Mouse (Mus musculus): ENCODE measurements around the gene Gm28048.

Gm28048 gene

DNA sequence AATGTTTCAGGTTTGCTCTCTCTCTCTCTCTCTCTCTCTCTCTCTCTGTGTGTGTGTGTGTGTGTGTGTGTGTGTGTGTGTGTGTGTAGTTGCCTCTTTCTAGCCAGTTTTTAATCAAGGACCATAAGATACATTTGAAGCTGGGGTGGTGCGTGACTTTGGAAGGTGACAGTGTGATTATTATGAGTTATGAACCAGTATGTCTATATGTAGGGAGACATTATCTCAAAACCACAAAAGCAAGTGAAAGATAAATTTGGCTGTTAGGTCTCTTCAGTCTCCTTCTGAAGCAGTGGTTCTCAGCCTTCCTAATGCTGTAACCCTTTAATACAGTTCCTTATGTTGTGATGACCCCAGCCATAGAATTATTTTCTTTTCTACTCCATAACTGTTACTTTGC, 96.5 kb downstream of the Gm28048 start:
- no peak for DNase-seq (ENCODE audit: low spot score)

DNA sequence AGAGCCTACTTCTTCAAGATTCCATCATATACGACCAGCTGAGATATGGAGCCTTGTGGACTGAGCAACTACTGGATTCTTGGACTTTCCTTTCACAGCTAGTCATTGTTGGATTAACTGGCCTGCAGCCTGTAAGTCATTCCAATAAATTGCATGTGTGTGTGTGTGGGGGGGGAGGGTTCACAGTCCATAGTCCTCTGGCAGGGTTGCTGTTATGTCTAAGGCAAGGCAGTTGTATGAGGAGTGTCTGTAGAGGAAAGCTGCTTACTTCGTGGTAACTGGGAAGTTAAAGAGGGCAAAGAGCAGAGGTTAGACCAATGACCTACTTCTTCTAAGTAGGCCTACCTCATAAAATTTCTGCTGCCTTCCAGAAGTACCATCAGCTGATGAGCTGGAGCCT, 98.2 kb downstream of the Gm28048 start:
- no peak for DNase-seq (ENCODE audit: low spot score)

GRCm38 (mm10) chr11:22882926-22883325, 99.0 kb downstream of the Gm28048 start:
- DNase-seq (ENCODE audit: low spot score), result no peak

DNA sequence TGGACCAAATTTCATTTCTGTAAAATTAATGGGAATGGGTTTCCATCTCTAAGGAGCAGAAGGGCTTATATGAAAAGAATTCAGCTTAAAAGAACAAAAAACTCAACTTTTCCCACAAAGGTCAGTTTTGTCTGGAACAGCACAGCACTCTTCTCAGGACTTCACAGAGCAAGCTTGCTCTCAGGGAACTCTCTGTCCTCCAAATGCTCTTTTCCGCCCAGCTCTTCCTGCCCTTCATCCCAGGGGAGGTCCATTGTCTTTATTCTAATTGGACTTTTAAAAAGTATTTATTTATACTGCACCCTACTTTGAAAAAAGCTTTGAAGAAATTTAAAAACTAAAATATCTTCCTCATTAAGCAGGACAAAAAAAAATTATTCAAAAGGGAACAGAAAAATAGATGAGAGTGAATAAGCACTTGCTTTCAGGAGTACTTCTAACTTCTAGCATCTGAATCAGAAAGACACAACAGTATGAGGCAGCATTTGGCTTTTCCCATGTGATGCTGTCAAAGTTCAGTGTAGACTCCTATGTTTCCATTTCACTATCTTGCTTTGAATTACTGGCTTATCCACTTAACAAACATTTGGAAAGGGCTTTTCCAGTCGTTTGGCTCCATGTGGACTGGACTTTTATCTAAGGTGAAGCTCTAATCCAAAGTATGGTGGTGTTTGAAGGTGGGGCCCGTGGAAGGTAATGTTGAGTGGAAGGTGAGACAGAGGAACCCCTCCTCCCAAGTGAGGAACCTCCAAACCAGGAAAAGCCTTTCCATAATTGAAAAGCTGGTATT, 101.3 kb downstream of the Gm28048 start:
- DNase-seq (ENCODE audit: low spot score), result no peak

- no peak for DNase-seq (ENCODE audit: low spot score)
Measured at GRCm38 (mm10) chr11:22879645-22880044, 102.2 kb downstream of the Gm28048 start.

DNA sequence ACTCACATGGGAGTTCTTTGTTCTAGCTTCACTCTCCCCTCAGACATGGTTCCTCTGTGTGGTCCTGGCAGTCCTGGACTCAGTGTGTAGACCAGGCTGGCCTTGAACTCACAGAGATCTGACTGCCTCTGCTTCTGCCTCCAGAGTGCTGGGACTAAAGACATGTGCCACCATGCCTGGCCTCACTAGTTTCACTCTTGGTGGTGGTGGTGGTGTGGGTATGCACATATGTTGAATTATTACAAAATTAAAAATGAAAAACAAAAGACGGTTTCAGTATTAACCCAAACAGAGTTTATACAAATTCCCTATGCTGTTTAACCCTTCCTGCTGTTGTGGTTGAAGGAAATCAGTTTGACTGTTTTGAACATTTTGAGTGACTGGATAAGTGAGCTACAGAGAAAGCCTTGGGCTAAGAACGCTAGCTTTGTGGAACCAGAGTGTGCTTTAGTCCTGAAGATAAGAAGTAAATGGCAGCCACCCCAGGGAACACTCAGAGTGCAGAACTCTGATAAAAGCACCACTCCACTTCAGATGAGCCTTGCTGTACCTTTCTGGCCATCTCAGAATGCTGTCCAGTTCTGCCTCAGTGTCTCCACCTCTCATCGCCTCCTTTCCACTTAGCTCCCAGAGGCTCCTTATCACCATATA, 105.1 kb downstream of the Gm28048 start:
- no peak for DNase-seq (ENCODE audit: low spot score)

- no peak for DNase-seq (ENCODE audit: low spot score)
Measured at GRCm38 (mm10) chr11:22875279-22875678, 106.6 kb downstream of the Gm28048 start.

DNA sequence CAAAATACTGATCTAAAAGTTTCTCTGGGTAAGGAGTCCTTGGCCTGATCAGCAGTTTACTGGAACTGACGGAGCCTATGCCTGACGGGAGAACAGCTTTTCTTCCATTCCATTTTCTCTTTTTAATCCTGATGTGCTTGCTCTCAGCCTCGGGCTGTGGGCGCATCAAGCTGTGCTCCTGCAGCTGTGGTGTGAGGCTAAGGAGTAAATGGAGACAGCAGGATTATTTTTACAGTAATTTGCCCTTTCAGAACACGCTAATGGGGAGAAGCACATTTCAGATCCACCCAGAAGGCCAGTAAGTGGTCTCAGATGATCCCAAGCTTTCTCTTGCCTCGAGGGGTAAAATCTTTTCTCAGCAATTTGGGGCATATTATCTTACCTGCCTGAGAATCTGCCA, 107.1 kb downstream of the Gm28048 start:
- no peak for DNase-seq (ENCODE audit: low spot score)

DNA sequence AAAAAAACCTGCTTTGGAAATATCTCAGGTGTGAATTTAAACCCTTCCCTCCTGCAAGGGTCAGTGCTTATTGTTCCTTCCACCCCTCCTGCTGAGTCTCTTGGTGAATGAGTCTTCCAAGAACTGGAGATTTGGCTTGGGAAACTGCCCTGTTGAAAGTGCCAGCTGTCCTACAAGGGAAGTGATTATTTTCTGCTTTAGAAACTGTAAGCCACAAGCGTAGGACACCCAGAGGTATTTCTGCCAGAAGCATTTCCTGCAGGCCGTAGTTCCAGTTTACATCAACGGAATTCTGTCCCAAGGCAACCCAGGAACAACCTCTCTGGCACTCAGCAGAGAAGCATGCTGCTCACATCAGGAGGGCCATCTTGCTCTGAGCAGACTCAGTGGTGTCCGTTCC, 108.5 kb downstream of the Gm28048 start:
- DNase-seq (ENCODE audit: low spot score), result no peak

DNA sequence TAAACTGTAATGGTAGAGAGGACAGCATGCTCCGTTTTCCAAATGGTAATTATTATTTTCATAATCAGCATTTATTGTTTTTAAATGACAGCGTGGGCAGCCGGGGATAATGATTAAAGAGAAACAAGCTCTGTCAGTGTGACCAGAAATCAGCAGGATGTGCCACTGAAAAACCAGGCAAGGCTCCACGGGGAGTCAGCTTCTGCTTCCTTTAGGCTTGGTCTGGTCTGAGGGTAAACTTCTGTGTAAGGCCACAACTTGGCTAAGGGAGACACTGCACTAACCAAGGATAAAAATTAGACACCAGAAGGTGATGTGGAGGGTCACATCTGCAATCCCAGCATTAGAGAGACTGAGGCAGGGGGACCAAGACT, 109.6 kb downstream of the Gm28048 start:
- DNase-seq (ENCODE audit: low spot score), result no peak

- DNase-seq (ENCODE audit: low spot score), result no peak
Measured at GRCm38 (mm10) chr11:22871628-22872306, 110.1 kb downstream of the Gm28048 start.

- no peak for DNase-seq (ENCODE audit: low spot score)
Measured at GRCm38 (mm10) chr11:22868582-22868981, 113.3 kb downstream of the Gm28048 start.

GRCm38 (mm10) chr11:22867691-22868090, 114.2 kb downstream of the Gm28048 start:
- DNase-seq (ENCODE audit: low spot score), result no peak

DNA sequence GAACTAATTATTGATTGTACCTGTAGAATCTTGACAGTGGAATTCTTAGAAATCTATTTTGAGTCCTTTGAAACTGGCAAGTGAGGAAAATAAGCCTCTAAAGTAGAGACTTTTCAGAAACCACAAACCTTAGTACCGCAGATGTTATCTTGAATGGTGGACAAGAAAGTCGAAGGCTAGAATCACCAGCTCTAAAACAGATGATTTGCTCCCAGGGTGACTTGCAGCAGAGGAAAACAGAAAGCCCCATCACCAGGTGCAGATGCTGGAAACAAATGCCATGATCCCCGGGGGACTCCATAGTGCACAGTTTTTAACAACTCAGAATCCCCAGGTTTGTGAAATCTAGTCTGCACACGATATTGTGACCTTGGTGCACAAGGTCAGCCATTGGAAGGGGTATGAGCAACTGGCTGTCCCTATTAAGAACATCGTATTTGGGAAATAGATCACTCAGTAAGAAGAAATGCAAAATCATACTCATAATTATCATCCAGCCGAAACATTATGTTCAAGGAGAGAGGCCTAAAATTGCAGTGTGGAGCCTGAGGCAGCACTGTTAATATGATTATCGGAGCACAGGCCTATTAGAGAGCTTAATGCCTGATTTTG, 116.1 kb downstream of the Gm28048 start:
- DNase-seq (ENCODE audit: low spot score), result no peak

DNA sequence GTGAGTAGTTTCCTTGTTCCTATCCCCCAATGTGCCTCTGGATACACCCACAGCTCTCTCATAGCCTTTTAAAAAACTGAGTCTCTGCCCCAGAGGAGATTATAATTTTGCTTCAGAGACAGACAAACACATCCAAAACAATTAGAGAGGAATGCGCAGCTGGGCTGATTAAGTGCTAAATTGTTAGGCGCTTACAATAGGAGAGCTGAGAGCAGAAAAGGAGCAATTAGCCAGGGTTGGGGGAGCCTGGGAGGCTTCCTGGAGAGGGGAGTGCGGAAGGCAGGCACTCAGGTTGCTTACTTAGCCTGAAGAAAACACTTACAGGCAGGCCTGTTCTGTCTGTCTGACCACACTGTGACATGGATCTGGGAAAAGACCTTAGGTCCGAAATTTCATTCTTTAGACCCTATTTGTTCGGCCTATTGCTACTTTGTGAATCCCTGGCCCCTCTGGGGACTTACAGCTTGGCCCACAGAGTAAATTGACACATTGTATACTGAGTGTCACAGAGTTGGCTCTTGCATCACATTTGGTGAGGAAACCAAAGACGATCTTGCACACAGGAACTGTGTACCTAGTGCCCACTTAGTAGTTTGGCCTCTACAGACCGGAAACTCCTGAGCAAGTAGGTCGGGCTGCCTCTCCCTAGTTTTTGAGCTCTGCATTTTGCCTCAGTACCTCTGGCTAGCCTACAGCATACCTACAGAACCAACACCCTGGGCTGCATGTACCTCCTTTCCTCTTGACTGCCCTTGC, 117.4 kb downstream of the Gm28048 start:
- peak; percentile 28 for DNase-seq (ENCODE audit: low spot score)

GRCm38 (mm10) chr11:22863581-22863980, 118.3 kb downstream of the Gm28048 start:
- DNase-seq (ENCODE audit: low spot score), result no peak

- DNase-seq (ENCODE audit: low spot score), result no peak
Measured at GRCm38 (mm10) chr11:22861315-22861714, 120.6 kb downstream of the Gm28048 start.

- DNase-seq (ENCODE audit: low spot score), result peak; percentile 34
Measured at GRCm38 (mm10) chr11:22860335-22861227, 121.3 kb downstream of the Gm28048 start, which contains the start of gene B3gnt2. Gene B3gnt2, minus strand, starts transcription at chr11:22860961.

- peak; percentile 82 for DNase-seq (ENCODE audit: low spot score)
Measured at GRCm38 (mm10) chr11:22859633-22860334, 122.1 kb downstream of the Gm28048 start.

DNA sequence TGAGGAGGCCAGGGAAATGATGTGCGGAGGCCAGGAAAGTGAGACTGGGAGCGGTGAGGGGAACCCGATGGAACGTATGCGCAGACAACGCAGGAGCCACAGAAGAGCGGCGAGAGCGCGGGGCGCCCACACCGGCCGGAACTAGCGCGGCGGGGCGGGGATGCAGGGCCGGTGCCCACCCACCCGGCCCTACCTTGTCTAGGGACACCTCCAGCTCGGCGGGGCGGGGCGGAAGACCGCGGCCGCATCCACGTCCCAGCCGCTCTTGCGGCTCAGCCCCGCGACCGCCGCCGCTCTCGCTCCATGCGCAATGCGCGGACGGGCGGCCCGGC, 122.6 kb downstream of the Gm28048 start:
- DNase-seq (ENCODE audit: low spot score), result peak; percentile 40
